Mouse (Mus musculus): ENCODE results near the gene Ogfod2.

- no peak for TF ChIP-seq TAL1 (IDR thresholded peaks at IDR 0.05; ENCODE audit: low read length)
- TF ChIP-seq GATA1 (IDR thresholded peaks at IDR 0.05; ENCODE audit: low read length) = no peak
Observed at GRCm38 (mm10) chr5:124158305-124158704, 46.2 kb downstream of the Ogfod2 start.
